Mouse (Mus musculus) right cerebral cortex, postnatal 14 days (tissue): ENCODE results near the gene Bphl.

Experiments
- DNase-seq: peaks from one replicate; pipeline ENCODE4 v3.0.0; 2022

Gene Bphl

GRCm38 (mm10) chr13:34037172-34038055 is at the start of gene Bphl:
Gene Bphl, plus strand, starts transcription at chr13:34037597.
- DNase-seq: peak; percentile 95

GRCm38 (mm10) chr13:33989625-33990024 is 47.8 kb upstream of the Bphl start:
- DNase-seq: no peak

GRCm38 (mm10) chr13:33995197-33995596 is 42.2 kb upstream of the Bphl start:
- DNase-seq: peak; percentile 77

GRCm38 (mm10) chr13:34002058-34003006 is 35.1 kb upstream of the Bphl start, which contains the start of the genes Ripk1 and Serpinb6a:
Gene Ripk1, plus strand, starts transcription at chr13:34002363.
Gene Serpinb6a, minus strand, starts transcription at chr13:34002794.
- DNase-seq: peak; percentile 90

GRCm38 (mm10) chr13:34003058-34003457 is 34.3 kb upstream of the Bphl start:
- no peak for DNase-seq

GRCm38 (mm10) chr13:34007234-34007633 is 30.2 kb upstream of the Bphl start:
- no peak for DNase-seq

GRCm38 (mm10) chr13:34016927-34017569 is 20.3 kb upstream of the Bphl start:
- DNase-seq: no peak

- DNase-seq: no peak
Measured at GRCm38 (mm10) chr13:34018521-34018920, 18.9 kb upstream of the Bphl start.

GRCm38 (mm10) chr13:34021998-34022397 is 15.4 kb upstream of the Bphl start:
- no peak for DNase-seq

- no peak for DNase-seq
Measured at GRCm38 (mm10) chr13:34032041-34032440, 5.4 kb upstream of the Bphl start.

GRCm38 (mm10) chr13:34035424-34035823 is 2.0 kb upstream of the Bphl start:
- no peak for DNase-seq

GRCm38 (mm10) chr13:34036726-34037125 is 671 bp upstream of the Bphl start:
- DNase-seq: no peak

GRCm38 (mm10) chr13:34038056-34038432 is 647 bp downstream of the Bphl start:
- DNase-seq: no peak

GRCm38 (mm10) chr13:34038901-34039341 is 1.5 kb downstream of the Bphl start:
- DNase-seq: no peak

- DNase-seq: no peak
Measured at GRCm38 (mm10) chr13:34040091-34040490, 2.7 kb downstream of the Bphl start.

- DNase-seq: no peak
Measured at GRCm38 (mm10) chr13:34043716-34044393, 6.5 kb downstream of the Bphl start.

GRCm38 (mm10) chr13:34045511-34046249 is 8.3 kb downstream of the Bphl start:
- DNase-seq: no peak

- DNase-seq: peak; percentile 86
Measured at GRCm38 (mm10) chr13:34046421-34047012, 9.1 kb downstream of the Bphl start.

GRCm38 (mm10) chr13:34047526-34047925 is 10.1 kb downstream of the Bphl start:
- no peak for DNase-seq

- DNase-seq: peak; percentile 34
Measured at GRCm38 (mm10) chr13:34050479-34050878, 13.1 kb downstream of the Bphl start.

GRCm38 (mm10) chr13:34051692-34052091 is 14.3 kb downstream of the Bphl start:
- DNase-seq: no peak
